Mouse (Mus musculus): Measurements from ENCODE around the gene Gm17604. TPM values are rescaled to one million over a fixed set of nuclear protein-coding genes. Genes with fewer than 3 reads are reported as not detected.

Gm17604 gene
- polyA plus RNA-seq (2014; fragmentation: Nextera tagmentation; extraction: Ambion mirVana), result not detected in 2 replicates

- Histone ChIP-seq H3K27me3 (replicated peaks; ENCODE audit: control insufficient read depth, insufficient read depth, low read length) (no peaks in the 10 kb centered on the region; the same call in 1 of the 2 replicates), H3K36me3 (ENCODE audit: control insufficient read depth, insufficient read depth, low read length) (no peaks in the 10 kb centered on the region), H3K9ac (ENCODE audit: low read depth, low read length) (no peak within 1 kb of the TSS), H3K27ac (ENCODE audit: low read depth, low read length) (no peak within 1 kb of the TSS), H3K4me3 (ENCODE audit: low read depth, low read length) (no peak within 1 kb of the TSS), H3K9me3 (ENCODE audit: control insufficient read depth, low read length) (no peaks in the 10 kb centered on the region), H3K4me1 (replicated peaks; ENCODE audit: control insufficient read depth, insufficient read depth, low read length) (no peaks in the 10 kb centered on the region), H3K4me2 (no peak within 1 kb of the TSS)
- ATAC-seq (replicated peaks; ENCODE audit: low FRiP score), result no peak
- DNase-seq (ENCODE audit: low spot score), result no peak
Observed at GRCm38 (mm10) chrX:165004779-165005324, at the start of gene Gm17604. Gene Gm17604 (minus strand): TSS chrX:165004829.

- Histone ChIP-seq H3K4me2 (no peak overlapping the region), H3K9me3 (ENCODE audit: control insufficient read depth, low read length) (no peaks in the 10 kb centered on the region), H3K27ac (ENCODE audit: low read depth, low read length) (no peak overlapping the region), H3K4me3 (ENCODE audit: low read depth, low read length) (no peak overlapping the region), H3K36me3 (ENCODE audit: control insufficient read depth, insufficient read depth, low read length) (no peaks in the 10 kb centered on the region), H3K27me3 (replicated peaks; ENCODE audit: control insufficient read depth, insufficient read depth, low read length) (no peaks in the 10 kb centered on the region), H3K4me1 (replicated peaks; ENCODE audit: control insufficient read depth, insufficient read depth, low read length) (no peaks in the 10 kb centered on the region), H3K9ac (ENCODE audit: low read depth, low read length) (no peak overlapping the region)
- no peak for ATAC-seq (replicated peaks; ENCODE audit: low FRiP score)
- WGBS, result 84% methylated on average over 1 of the region's 1 CpGs
- no peak for DNase-seq (ENCODE audit: low spot score)
Observed at GRCm38 (mm10) chrX:165049929-165050328, 45.3 kb upstream of the Gm17604 start.

- ATAC-seq (replicated peaks; ENCODE audit: low FRiP score), result no peak
Observed at GRCm38 (mm10) chrX:165003141-165003540, 1.5 kb downstream of the Gm17604 start.

GRCm38 (mm10) chrX:164980193-164980775 is 24.3 kb downstream of the Gm17604 start, which contains the start of the genes Mospd2 and Fancb:
Gene Mospd2 (minus strand): TSS chrX:164980375.
Gene Fancb (plus strand): TSS chrX:164980592.
- 12% methylated on average over 25 of the region's 26 CpGs for WGBS

More at GRCm38 (mm10) chrX:165003141-165003540, 1.5 kb downstream of the Gm17604 start:
- no peak overlapping the region for H3K9ac ChIP-seq (ENCODE audit: low read depth, low read length)
- H3K4me2 ChIP-seq, result no peak overlapping the region
- H3K27ac ChIP-seq (ENCODE audit: low read depth, low read length), result no peak overlapping the region
- 40% methylated on average over 4 of the region's 4 CpGs for WGBS
- no peaks in the 10 kb centered on the region for H3K9me3 ChIP-seq (ENCODE audit: control insufficient read depth, low read length)
- no peak overlapping the region for H3K4me3 ChIP-seq (ENCODE audit: low read depth, low read length)
- no peaks in the 10 kb centered on the region; the same call in 1 of the 2 replicates for H3K27me3 ChIP-seq (replicated peaks; ENCODE audit: control insufficient read depth, insufficient read depth, low read length)
- H3K36me3 ChIP-seq (ENCODE audit: control insufficient read depth, insufficient read depth, low read length), result no peaks in the 10 kb centered on the region
- DNase-seq (ENCODE audit: low spot score), result no peak
- H3K4me1 ChIP-seq (replicated peaks; ENCODE audit: control insufficient read depth, insufficient read depth, low read length), result no peaks in the 10 kb centered on the region

GRCm38 (mm10) chrX:164978866-164979265 is 25.8 kb downstream of the Gm17604 start:
- 95% methylated on average over 2 of the region's 2 CpGs for WGBS
- H3K27ac ChIP-seq (ENCODE audit: low read depth, low read length), result no peak overlapping the region

More at GRCm38 (mm10) chrX:164980193-164980775, 24.3 kb downstream of the Gm17604 start, which contains the start of the genes Mospd2 and Fancb:
- ATAC-seq (replicated peaks; ENCODE audit: low FRiP score), result peak; percentile 100
- Histone ChIP-seq H3K36me3 (ENCODE audit: control insufficient read depth, insufficient read depth, low read length) (no peaks in the 10 kb centered on the region), H3K27ac (ENCODE audit: low read depth, low read length) (peak within 1 kb of the TSS; percentile 32), H3K9me3 (ENCODE audit: control insufficient read depth, low read length) (no peaks in the 10 kb centered on the region), H3K4me3 (ENCODE audit: low read depth, low read length) (peak within 1 kb of the TSS; percentile 58), H3K4me1 (replicated peaks; ENCODE audit: control insufficient read depth, insufficient read depth, low read length) (no peaks in the 10 kb centered on the region), H3K4me2 (peak within 1 kb of the TSS; percentile 67), H3K9ac (ENCODE audit: low read depth, low read length) (peak within 1 kb of the TSS; percentile 71), H3K27me3 (replicated peaks; ENCODE audit: control insufficient read depth, insufficient read depth, low read length) (no peaks in the 10 kb centered on the region)
- peak; percentile 69 for DNase-seq (ENCODE audit: low spot score)

GRCm38 (mm10) chrX:164971206-164971605 is 33.4 kb downstream of the Gm17604 start:
- Histone ChIP-seq H3K4me2 (no peak overlapping the region), H3K27ac (ENCODE audit: low read depth, low read length) (no peak overlapping the region), H3K9me3 (ENCODE audit: control insufficient read depth, low read length) (no peaks in the 10 kb centered on the region), H3K9ac (ENCODE audit: low read depth, low read length) (no peak overlapping the region), H3K27me3 (replicated peaks; ENCODE audit: control insufficient read depth, insufficient read depth, low read length) (no peaks in the 10 kb centered on the region), H3K4me1 (replicated peaks; ENCODE audit: control insufficient read depth, insufficient read depth, low read length) (no peaks in the 10 kb centered on the region), H3K36me3 (ENCODE audit: control insufficient read depth, insufficient read depth, low read length) (no peaks in the 10 kb centered on the region), H3K4me3 (ENCODE audit: low read depth, low read length) (no peak overlapping the region)
- ATAC-seq (replicated peaks; ENCODE audit: low FRiP score), result no peak
- no peak for DNase-seq (ENCODE audit: low spot score)
- WGBS, result 85% methylated on average over 3 of the region's 3 CpGs

More at GRCm38 (mm10) chrX:164978866-164979265, 25.8 kb downstream of the Gm17604 start:
- Histone ChIP-seq H3K4me2 (peak overlapping the region; percentile 64), H3K9me3 (ENCODE audit: control insufficient read depth, low read length) (no peaks in the 10 kb centered on the region), H3K36me3 (ENCODE audit: control insufficient read depth, insufficient read depth, low read length) (no peaks in the 10 kb centered on the region), H3K27me3 (replicated peaks; ENCODE audit: control insufficient read depth, insufficient read depth, low read length) (no peaks in the 10 kb centered on the region), H3K4me1 (replicated peaks; ENCODE audit: control insufficient read depth, insufficient read depth, low read length) (no peaks in the 10 kb centered on the region), H3K4me3 (ENCODE audit: low read depth, low read length) (no peak overlapping the region), H3K9ac (ENCODE audit: low read depth, low read length) (no peak overlapping the region)
- DNase-seq (ENCODE audit: low spot score) (no peak), ATAC-seq (replicated peaks; ENCODE audit: low FRiP score) (no peak)

GRCm38 (mm10) chrX:164965750-164966448 is 38.7 kb downstream of the Gm17604 start:
- H3K9ac ChIP-seq (ENCODE audit: low read depth, low read length), result no peak overlapping the region
- 83% methylated on average over 3 of the region's 3 CpGs for WGBS
- no peaks in the 10 kb centered on the region for H3K4me1 ChIP-seq (replicated peaks; ENCODE audit: control insufficient read depth, insufficient read depth, low read length)
- no peak overlapping the region for H3K4me3 ChIP-seq (ENCODE audit: low read depth, low read length)
- H3K36me3 ChIP-seq (ENCODE audit: control insufficient read depth, insufficient read depth, low read length), result no peaks in the 10 kb centered on the region
- ATAC-seq (replicated peaks; ENCODE audit: low FRiP score), result no peak
- DNase-seq (ENCODE audit: low spot score), result no peak
- H3K27ac ChIP-seq (ENCODE audit: low read depth, low read length), result no peak overlapping the region
- no peak overlapping the region for H3K4me2 ChIP-seq
- no peaks in the 10 kb centered on the region for H3K9me3 ChIP-seq (ENCODE audit: control insufficient read depth, low read length)
- H3K27me3 ChIP-seq (replicated peaks; ENCODE audit: control insufficient read depth, insufficient read depth, low read length), result no peaks in the 10 kb centered on the region

Measured in liver, embryonic 11.5 days (tissue).